In genomic region chr2:167394426-167394825, GRCm38 (mm10) we compare ENCODE assay signal across 24 mouse cellular contexts. TPM values are rescaled to one million over a fixed set of nuclear protein-coding genes. Genes with fewer than 3 reads are reported as not detected.
A peak's percentile ranks its signal among the peaks of the same experiment; 100 is the strongest.
DNase-seq lines count a peak whose midpoint lies in the region; ATAC-seq and TF ChIP-seq lines count a peak whose summit lies in the region.
"Had no signal": no experiment of that assay in that cellular context is flagged by ENCODE, and none has a peak within 500 bp of the region (broad histone marks: within the 10 kb centered on the region; RNA-seq: fewer than 3 reads in every experiment).

No protein-coding gene starts in this region.

- no peaks in the 10 kb centered on the region for H3K79me2 ChIP-seq in heart, adult 2 months (replicated peaks; ENCODE audit: control insufficient read depth, insufficient read depth, low read length)

- no peak overlapping the region for H3K4me3 ChIP-seq in embryonic facial prominence, embryonic 10.5 days
- H3K4me3 ChIP-seq in heart, adult 2 months = no peak overlapping the region

- DNase-seq in 416B (ENCODE audit: low read depth) = peak; percentile 71
- DNase-seq in adipocyte (ENCODE audit: low spot score) = no peak
- no peak for DNase-seq in embryonic facial prominence, embryonic 10.5 days (ENCODE audit: low spot score)
- no peak for DNase-seq in heart, adult 2 months
- DNase-seq in frontal cortex, postnatal 36 days (ENCODE audit: low spot score in 2 of 2) = no peak
- DNase-seq: adrenal gland, adult 2 months; adrenal gland, adult 8-10 months; adrenal gland, postnatal 10 days; adrenal gland, postnatal 14 days; adrenal gland, postnatal 25 days; adrenal gland, postnatal 36 days; B cell, adult 2 months; cerebellum, adult 11 months; cerebellum, adult 11-12 months; cerebellum, adult 18-20 months; cerebellum, adult 2 months had no signal

- H3K9me3 ChIP-seq in embryonic facial prominence, embryonic 10.5 days = no peaks in the 10 kb centered on the region; the same call in 1 of the 2 replicates
- H3K9me3 ChIP-seq: G1E had no signal

- H3K36me3 ChIP-seq in embryonic facial prominence, embryonic 10.5 days (replicated peaks) = no peaks in the 10 kb centered on the region
- no peaks in the 10 kb centered on the region for H3K36me3 ChIP-seq in heart, adult 2 months (ENCODE audit: control insufficient read depth, insufficient read depth, low read length)
- H3K36me3 ChIP-seq: G1E had no signal

- no peak for TF ChIP-seq EP300 in heart, adult 2 months (IDR thresholded peaks at IDR 0.05; ENCODE audit: insufficient read depth, low read depth, low read length)

- H3K4me1 ChIP-seq in embryonic facial prominence, embryonic 10.5 days = no peaks in the 10 kb centered on the region
- no peaks in the 10 kb centered on the region; the same call in 1 of the 2 replicates for H3K4me1 ChIP-seq in heart, adult 2 months (ENCODE audit: control insufficient read depth, insufficient read depth, low read length)

- no peak overlapping the region for H3K27ac ChIP-seq in embryonic facial prominence, embryonic 10.5 days (replicated peaks)
- no peak overlapping the region for H3K27ac ChIP-seq in heart, adult 2 months

- TF ChIP-seq CTCF in heart, adult 2 months (IDR thresholded peaks at IDR 0.05) = no peak

- 87% methylated on average over 7 of the region's 7 CpGs for WGBS in embryonic facial prominence, embryonic 10.5 days
- 41% methylated on average over 7 of the region's 7 CpGs for WGBS in heart, adult 2 months

- no peak for TF ChIP-seq POLR2A in heart, adult 2 months (IDR thresholded peaks at IDR 0.05; ENCODE audit: insufficient read depth, low read depth, low read length)

- intact Hi-C loops in heart, adult 2 months (cut with DNase I) = no loop called here

- no peaks in the 10 kb centered on the region for H3K27me3 ChIP-seq in embryonic facial prominence, embryonic 10.5 days (replicated peaks; ENCODE audit: low read depth, poor library complexity, severe bottlenecking)
- H3K27me3 ChIP-seq in heart, adult 2 months (ENCODE audit: control insufficient read depth, insufficient read depth, low read length) = no peaks in the 10 kb centered on the region
- H3K27me3 ChIP-seq: CH12.LX, Patski had no signal

- H3K9ac ChIP-seq in heart, adult 2 months (ENCODE audit: low read depth, low read length) = no peak overlapping the region

- peak; percentile 72 for ATAC-seq in common myeloid progenitor, adult 5-6 weeks (replicated peaks; ENCODE audit: low read depth, poor library complexity, severe bottlenecking)
- peak; percentile 26; the same call in 1 of the 2 replicates for ATAC-seq in megakaryocyte progenitor cell, adult 5-6 weeks (replicated peaks; ENCODE audit: poor library complexity)
- 0 out of 2 replicates have a peak, but pooled peaks have one; percentile 9 for ATAC-seq in monocyte, adult 5-6 weeks (replicated peaks; ENCODE audit: insufficient number of reproducible peaks, low FRiP score, low TSS enrichment, poor library complexity, severe bottlenecking)
- ATAC-seq: activated CD4-positive, CD25-positive, alpha-beta regulatory T cell, adult 4 months; CD4-positive, CD25-positive, alpha-beta regulatory T cell, adult 4 months; Patski had no signal

RNA-seq across cellular contexts. Expression of gene Slc9a8, which starts 27.1 kb away (rescaled TPM):
- total RNA-seq in common myeloid progenitor, adult 5-6 weeks (2017) = 19.3 and 29.1 TPM in 2 replicates
- total RNA-seq in megakaryocyte progenitor cell, adult 5-6 weeks (2015) = 25.5 and 37.4 TPM in 2 replicates
- total RNA-seq in megakaryocyte progenitor cell, adult 5-6 weeks (2017) = 17.9 and 25.3 TPM in 2 replicates
- 34.1 to 52.5 TPM (median 41.5 TPM) in 3 replicates for total RNA-seq in monocyte, adult 5-6 weeks (2017)
- polyA plus RNA-seq in embryonic facial prominence, embryonic 10.5 days (2016; fragmentation: Nextera tagmentation; extraction: Ambion mirVana) = 24.3 and 25.9 TPM in 2 replicates
- 10 to 100 TPM; 21.7 to 23.6 TPM for total RNA-seq in heart, adult 2 months (2021)
- 26.1 and 43.8 TPM in 2 replicates for polyA plus RNA-seq in heart, adult 2 months (2012; rRNA removed)

RNA-seq across cellular contexts. Expression of gene B4galt5, which starts 45.4 kb away (rescaled TPM):
- total RNA-seq in common myeloid progenitor, adult 5-6 weeks (2017) = 1.7 and 5.8 TPM in 2 replicates
- total RNA-seq in megakaryocyte progenitor cell, adult 5-6 weeks (2015) = 14.6 and 23.7 TPM in 2 replicates
- 15.4 and 24.2 TPM in 2 replicates for total RNA-seq in megakaryocyte progenitor cell, adult 5-6 weeks (2017)
- 107 to 198 TPM (median 140 TPM) in 3 replicates for total RNA-seq in monocyte, adult 5-6 weeks (2017)
- 7.3 and 8.7 TPM in 2 replicates for polyA plus RNA-seq in embryonic facial prominence, embryonic 10.5 days (2016; fragmentation: Nextera tagmentation; extraction: Ambion mirVana)
- 10 to 100 TPM; 14.1 to 17.0 TPM for total RNA-seq in heart, adult 2 months (2021)
- 9.4 and 9.8 TPM in 2 replicates for polyA plus RNA-seq in heart, adult 2 months (2012; rRNA removed)

Comparison
In these comparisons a context has a peak if more than half of its experiments do, and no peak if none do; other contexts are left out.
1. ATAC-seq: peak in every context shown above with its lines; median percentile 72 in common myeloid progenitor, adult 5-6 weeks; 26 in megakaryocyte progenitor cell, adult 5-6 weeks; 9 in monocyte, adult 5-6 weeks.